Mouse (Mus musculus) gastrocnemius, postnatal 36 days (tissue): ENCODE data around the gene Srr. TPM values are rescaled to one million over a fixed set of nuclear protein-coding genes. Genes with fewer than 3 reads are reported as not detected.

ENCODE experiments used
- DNase-seq, 2 experiments: peaks; one replicate each; pipeline ENCODE4 v3.0.0; 2022
- intact Hi-C: fragments of 180-260 bp; cut with DNase I; formaldehyde crosslinking; loops from one replicate; pipeline ENCODE4 v1.15.1; 2025
- total RNA-seq, 2 experiments: library from RNA; stranded (reverse); gene quantifications; 2 replicates each; pipeline ENCODE4 v1.2.3; 2021

The Srr gene
- total RNA-seq, 2 experiments from 2014 or later: 18.6 to 18.9 TPM

- DNase-seq: no peak
- intact Hi-C loops: no loop called here
Measured at GRCm38 (mm10) chr11:74908618-74909399, 16.9 kb downstream of the Srr start.

DNA sequence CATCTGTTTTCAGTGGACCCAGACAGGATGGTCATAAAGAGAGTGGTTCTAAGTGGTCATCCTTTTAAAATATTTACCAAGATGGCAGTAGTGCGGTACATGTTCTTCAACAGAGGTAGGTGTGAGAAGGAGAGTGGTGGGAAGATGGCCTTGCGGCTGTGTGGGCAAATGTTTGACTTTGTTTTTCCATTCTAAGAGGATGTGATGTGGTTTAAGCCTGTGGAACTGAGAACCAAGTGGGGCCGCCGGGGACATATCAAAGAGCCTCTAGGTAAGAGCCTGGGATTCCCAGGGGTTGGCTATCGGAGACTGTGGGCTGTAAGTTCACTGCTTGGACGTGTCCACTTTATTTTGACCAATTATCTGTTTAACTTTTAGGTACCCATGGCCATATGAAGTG, 17.9 kb downstream of the Srr start:
- DNase-seq: no peak
- intact Hi-C loops: no loop called here

DNA sequence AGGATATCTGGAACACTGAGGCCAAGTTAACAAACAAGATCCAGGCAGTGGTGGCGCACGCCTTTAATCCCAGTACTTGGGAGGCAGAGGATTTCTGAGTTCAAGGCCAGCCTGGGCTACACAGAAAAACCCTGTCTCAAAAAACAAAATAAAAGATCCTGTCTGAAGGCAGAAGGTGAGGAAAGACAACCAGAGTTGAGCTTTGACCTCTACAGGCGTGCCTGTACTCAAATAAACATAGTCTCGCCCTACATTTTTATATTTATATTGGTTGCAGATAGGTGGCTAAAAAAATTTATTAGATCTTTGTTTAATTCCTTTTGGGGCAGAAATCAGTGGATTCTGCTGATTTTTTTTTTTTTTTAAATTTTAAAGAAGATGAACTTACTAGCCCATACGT, 23.3 kb downstream of the Srr start:
- DNase-seq: no peak
- intact Hi-C loops: no loop called here

- DNase-seq: no peak
- intact Hi-C loops: no loop called here
Measured at GRCm38 (mm10) chr11:74901555-74901954, 24.2 kb downstream of the Srr start.

DNA sequence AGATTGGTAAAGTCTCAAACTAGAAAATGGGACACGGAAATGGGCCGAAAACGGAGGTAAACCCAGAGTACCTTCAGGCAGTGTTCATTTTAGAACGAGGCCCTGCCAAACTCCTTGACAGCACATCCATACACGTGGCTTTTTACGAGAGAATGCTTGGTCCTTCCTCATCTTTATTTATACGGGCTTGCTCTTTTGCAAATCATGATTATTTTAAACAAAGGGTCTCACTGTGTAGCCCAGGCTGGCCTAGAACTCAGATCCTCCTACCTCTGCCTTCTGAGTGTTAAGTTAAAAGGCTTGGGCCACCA, 27.3 kb downstream of the Srr start:
- intact Hi-C loops: no loop called here
- DNase-seq: no peak

- intact Hi-C loops: no loop called here
- peak; percentile 83 to 86 for DNase-seq
Measured at GRCm38 (mm10) chr11:74897678-74898516, 27.9 kb downstream of the Srr start, which contains the start of gene Tsr1. Gene Tsr1 (plus strand): TSS chr11:74898071.

DNA sequence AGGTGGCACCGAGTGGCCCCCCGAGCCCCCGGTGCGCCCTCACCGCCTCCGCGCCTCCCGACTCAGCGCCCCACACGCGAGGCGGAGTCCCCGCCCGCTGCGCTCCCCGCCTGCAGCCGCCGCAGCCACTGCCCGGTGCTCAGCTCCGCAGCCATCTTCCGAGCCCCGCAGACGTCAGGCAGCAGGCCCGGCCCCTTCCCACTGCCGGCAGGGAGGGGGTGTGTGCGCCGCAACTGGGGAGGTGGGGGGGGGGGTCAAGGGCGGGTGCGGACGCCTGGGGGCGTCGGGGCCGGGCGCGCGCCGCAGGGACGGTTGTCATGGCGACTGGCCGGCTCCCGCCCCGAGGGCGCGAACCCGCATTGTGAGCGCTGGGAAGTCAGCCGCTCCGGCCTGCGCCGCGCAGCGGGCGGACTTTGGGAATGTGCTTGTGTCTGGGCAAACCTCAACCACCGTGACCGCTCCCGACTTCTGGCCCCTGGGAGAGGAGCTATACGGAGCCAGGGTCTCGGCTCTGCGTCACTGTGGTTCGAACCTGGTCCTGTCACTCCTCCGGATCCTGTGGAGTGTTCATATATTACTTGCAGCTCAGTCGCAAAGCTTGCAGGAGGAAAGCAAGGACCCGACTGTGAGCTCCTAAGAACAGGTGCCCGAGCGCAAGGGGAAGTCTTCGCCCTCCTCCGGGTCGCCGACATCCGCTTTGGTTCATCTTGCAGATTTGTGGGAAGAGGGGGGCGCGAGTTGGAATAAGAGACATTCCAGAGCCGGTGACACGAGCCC, 28.7 kb downstream of the Srr start, which contains the start of gene Sgsm2:
TSS of gene Sgsm2 (minus strand) at position 160 of the 777 bp plus-strand sequence.
- intact Hi-C loops: no loop called here
- peak; percentile 48 to 53 for DNase-seq

GRCm38 (mm10) chr11:74895980-74896900, 29.5 kb downstream of the Srr start:
- intact Hi-C loops: no loop called here
- peak; percentile 52 to 54 for DNase-seq

DNA sequence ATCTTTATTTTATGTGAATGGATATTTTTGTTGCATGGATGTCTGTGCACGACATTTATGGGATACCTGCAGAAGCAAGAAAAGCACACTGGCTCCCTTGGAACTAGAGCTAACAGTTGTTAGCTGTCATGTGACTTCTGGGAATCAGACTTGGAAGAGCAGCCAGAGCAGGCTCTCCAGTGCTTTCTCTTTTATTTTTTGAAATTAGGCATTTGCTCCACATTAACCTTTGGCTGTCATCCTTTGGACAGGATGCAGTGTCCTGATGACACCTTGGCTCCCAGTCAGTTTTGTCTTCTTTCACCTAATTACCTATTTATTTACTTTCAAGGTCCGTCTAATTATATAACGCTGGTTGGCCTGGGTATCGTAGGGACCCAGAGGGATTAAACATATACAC, 31.1 kb downstream of the Srr start:
- DNase-seq: no peak
- intact Hi-C loops: no loop called here

DNA sequence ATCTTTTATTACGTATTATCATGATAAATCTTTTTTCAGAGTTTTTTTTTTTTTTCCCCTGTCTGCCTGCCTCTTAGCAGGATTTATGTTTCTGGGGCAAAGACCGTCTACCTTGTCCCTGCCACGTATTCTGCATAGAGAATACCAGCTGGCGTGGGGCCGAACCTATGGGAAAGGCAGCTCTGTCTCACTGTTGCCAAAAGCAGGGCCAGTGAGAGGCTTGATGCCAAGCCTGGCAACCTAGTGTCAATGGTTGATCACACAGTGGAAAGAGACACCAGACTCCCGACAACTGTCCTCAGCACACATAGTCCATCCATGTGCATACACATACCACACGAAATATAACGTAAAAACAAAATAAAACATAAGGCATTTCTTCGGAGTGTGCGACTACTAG, 42.6 kb downstream of the Srr start:
- intact Hi-C loops: no loop called here
- no peak for DNase-seq

DNA sequence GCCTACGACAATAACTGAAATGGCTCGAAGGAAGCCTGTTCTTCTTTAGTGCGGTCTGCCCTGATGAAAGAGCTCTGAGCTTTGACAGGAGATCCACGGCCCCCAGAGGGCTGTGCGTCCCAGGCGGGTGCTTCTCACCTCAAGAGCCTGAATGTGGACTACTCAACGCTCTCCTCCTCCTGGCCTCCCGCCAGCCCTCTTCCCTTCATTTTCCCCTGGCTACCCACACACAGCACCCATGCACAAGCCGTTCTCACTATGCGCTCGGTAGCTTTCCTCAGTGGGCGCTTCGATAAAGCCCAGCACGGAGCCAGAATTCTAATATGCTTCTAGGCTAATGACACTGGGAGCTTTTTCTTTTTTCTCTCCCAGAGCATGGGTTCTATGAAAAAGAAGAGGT, 43.8 kb downstream of the Srr start:
- DNase-seq: no peak
- intact Hi-C loops: no loop called here

DNA sequence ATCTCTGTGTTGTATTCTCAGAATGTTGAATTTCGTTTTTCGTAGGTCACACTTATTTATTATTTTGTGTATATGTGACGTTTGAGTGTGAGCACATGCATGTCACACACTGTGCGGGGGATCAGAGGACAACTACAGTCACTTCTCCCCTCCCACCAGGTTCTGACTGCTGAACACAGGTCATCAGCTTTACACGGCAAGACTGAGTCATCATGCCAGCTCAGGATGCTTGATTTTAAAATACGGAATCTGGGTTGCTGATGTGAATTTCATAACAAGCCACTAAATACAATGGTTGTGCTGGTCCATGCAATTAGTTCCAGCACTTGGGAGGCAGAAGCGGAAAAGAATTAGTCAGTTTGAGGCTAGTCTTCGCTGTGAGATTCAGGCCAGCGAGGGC, 44.7 kb downstream of the Srr start:
- DNase-seq: no peak
- intact Hi-C loops: no loop called here

GRCm38 (mm10) chr11:74876801-74877200, 48.9 kb downstream of the Srr start:
- intact Hi-C loops: no loop called here
- peak in 1 of 2 experiments; percentile 33 for DNase-seq

DNA sequence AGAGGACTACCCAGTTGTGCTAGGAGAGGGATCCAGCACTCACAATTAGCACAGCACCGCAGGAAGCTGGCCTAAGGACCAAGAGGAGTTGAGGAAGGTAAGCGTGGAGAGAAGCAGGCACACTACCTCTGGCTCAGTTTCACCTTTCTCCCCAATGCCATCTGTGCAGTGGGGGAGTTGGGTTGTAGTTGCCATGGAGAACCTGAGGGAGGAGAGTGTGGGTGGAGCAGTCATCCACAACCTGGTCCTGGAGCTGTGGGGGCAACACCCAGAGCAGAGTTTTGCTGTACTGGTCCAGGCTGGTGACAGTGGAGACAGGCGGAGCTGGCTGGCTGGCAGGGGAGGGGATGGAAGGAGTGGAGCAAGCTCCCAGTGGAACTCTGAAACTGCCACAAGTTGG, 51.1 kb downstream of the Srr start:
- intact Hi-C loops: no loop called here

DNA sequence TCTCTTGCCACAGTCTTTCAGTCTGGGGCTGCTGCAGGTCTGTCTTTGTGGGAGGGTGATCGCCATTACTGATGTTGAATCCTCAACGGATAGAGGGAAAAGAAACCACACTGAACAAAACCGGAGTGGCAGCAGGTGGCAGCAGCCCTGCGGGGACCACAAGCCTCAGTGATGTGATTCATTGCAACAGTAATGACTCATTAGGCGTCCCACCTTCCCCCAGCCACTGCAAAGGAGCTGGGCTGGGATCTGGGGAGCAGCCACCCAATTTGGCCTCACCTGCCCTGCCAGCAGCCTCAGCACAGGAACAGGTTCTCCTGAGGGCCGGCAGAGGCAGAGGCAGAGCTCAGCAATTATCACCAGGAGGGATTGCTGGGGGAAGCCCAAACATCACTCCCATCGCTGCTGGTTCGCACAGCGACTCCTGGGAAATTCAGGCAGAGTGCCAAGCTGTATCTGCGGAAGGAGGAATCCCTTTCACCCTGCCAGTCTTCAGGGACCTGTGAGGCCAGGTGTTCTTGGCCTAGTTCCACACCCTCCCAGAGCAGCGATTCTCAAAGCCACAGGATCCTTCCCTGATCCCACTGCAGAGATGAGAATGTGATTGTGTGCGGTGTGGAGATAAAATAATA, 54.6 kb downstream of the Srr start:
- peak in 1 of 2 experiments; percentile 24 for DNase-seq
- intact Hi-C loops: no loop called here

More for the DNA sequence above, 51.1 kb downstream of the Srr start:
- DNase-seq: peak in 1 of 2 experiments; percentile 11

DNA sequence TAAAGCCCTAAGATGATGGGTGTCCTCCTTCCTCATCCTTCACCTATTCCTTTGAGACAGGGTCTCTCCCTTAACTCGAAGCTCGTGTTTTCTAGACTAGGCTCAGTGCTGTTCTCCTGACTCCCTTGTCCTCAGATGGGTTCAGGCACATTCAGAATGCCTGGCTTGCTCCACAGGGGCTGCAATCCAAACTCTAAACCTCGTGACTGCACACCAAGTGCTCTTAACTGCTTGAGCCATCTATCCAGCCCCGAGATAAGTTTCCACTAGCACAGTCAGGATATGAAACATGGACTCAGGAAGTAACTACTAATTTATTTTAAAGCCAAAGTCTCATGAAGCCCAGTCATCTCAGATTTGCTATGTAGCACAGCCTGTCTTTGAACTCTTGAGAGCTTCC, 55.2 kb downstream of the Srr start:
- peak; percentile 32 to 52 for DNase-seq
- intact Hi-C loops: no loop called here

DNA sequence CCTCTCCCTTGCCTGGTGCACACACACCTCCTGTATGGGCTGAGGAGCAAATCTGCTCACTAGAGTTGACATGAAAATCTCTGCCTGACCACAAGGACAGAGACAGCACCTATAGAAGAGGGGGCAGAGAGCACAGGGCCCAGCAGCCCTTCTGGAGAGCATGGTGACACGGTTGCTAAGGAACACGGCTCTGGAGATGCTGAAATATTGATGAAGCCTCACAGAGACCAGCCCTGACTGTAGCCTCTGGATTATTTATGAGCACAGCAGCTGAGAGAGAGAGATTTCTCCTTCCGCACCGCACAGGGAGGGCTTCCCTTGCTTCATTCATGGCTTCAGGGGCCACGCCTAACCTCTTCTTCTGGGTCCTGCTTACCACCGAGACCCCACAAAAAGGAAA, 56.1 kb downstream of the Srr start:
- DNase-seq: no peak
- intact Hi-C loops: no loop called here

DNA sequence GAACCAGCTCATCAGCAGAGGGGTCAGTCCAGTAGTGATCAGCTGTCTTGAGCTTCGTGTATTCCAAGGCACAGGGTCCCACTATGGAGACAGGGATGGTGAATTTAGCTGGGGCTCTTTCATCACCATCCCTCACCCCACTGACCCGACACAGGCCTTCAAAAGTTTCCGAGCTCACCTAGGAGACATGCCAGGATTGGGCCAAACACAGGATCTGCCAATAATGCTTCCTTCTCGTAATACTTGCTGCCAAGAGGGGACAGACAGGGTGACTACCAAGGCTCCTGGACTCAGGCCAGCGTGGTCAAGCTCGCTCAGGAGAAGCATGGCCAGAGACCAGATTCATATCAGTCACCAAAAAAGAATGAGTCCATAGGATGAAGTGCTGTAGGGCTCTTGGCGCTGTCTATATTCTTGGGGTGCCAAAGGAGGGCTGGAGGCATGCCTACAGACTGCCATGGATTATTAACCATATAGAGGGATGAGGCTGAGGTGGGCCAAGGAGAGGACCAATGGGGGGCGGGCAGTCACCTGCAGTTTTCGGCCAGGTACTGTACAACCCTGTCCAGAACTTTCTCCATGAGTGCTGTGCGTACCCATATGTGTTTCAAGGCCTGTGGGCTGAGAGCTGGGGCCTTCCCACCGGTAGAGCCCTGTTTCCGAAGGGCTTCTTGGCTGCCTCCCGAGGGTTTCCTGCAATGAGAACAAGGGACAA, 57.5 kb downstream of the Srr start:
- intact Hi-C loops: no loop called here
- peak in 1 of 2 experiments; percentile 20 for DNase-seq

DNA sequence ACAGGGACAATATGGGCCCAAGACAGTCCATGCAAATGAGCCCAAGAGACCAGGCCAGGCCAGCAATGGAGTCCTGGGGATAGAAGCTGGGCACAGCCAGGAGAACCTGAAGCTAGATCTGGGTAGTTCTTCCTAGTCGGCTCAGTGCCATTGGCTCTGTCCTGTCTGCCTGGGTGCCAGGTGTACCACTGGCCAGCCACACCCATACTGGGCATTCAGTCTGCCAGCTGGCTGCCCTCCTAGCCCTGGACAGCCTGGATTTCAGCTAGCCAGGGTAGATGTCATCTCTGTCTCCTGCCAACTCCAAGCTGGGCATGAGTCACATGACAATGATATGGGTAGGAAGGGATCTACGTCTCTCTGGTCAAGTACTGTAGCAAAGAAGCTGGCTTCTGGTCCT, 58.6 kb downstream of the Srr start:
- peak; percentile 79 to 87 for DNase-seq
- intact Hi-C loops: no loop called here
